Mouse (Mus musculus): ENCODE results near the gene Rbmx2. TPM values are rescaled to one million over a fixed set of nuclear protein-coding genes. Genes with fewer than 3 reads are reported as not detected.

Rbmx2 gene
- polyA plus RNA-seq (2015; fragmentation: Nextera tagmentation; extraction: Ambion mirVana): 15.3 and 16.1 TPM in 2 replicates

- H3K27me3 ChIP-seq (ENCODE audit: control insufficient read depth, insufficient read depth, low read length): no peaks in the 10 kb centered on the region
- H3K4me2 ChIP-seq (ENCODE audit: low read depth, low read length): peak within 1 kb of the TSS; percentile 70
- H3K9ac ChIP-seq (ENCODE audit: low read length): peak within 1 kb of the TSS; percentile 78
- no peak within 1 kb of the TSS for H3K27ac ChIP-seq (ENCODE audit: low read length)
- H3K4me1 ChIP-seq (ENCODE audit: control insufficient read depth, insufficient read depth, low read length): peaks cover 3% of the 10 kb centered on the region; the same call in 1 of the 2 replicates
- peak; percentile 96 for ATAC-seq (replicated peaks; ENCODE audit: extremely low read depth, insufficient read depth, low FRiP score)
- H3K36me3 ChIP-seq (ENCODE audit: control insufficient read depth, insufficient read depth): no peaks in the 10 kb centered on the region
- peak within 1 kb of the TSS; percentile 74 for H3K4me3 ChIP-seq (ENCODE audit: low read length)
- H3K9me3 ChIP-seq (replicated peaks; ENCODE audit: control insufficient read depth, low read length): no peaks in the 10 kb centered on the region
- 9% methylated on average over 39 of the region's 42 CpGs for WGBS
Observed at GRCm38 (mm10) chrX:48694864-48695371, at the start of gene Rbmx2. TSS of gene Rbmx2 (plus strand) at chrX:48695004.

GRCm38 (mm10) chrX:48666807-48667206 lies 28.0 kb upstream of the Rbmx2 start:
- no peak overlapping the region for H3K27ac ChIP-seq (ENCODE audit: low read length)

GRCm38 (mm10) chrX:48669588-48669987 lies 25.2 kb upstream of the Rbmx2 start:
- no peak overlapping the region for H3K4me2 ChIP-seq (ENCODE audit: low read depth, low read length)
- H3K36me3 ChIP-seq (ENCODE audit: control insufficient read depth, insufficient read depth): no peaks in the 10 kb centered on the region
- no peak for ATAC-seq (replicated peaks; ENCODE audit: extremely low read depth, insufficient read depth, low FRiP score)
- WGBS: 50% methylated on average over 3 of the region's 3 CpGs
- H3K9me3 ChIP-seq (replicated peaks; ENCODE audit: control insufficient read depth, low read length): no peaks in the 10 kb centered on the region
- H3K9ac ChIP-seq (ENCODE audit: low read length): no peak overlapping the region
- no peak overlapping the region for H3K27ac ChIP-seq (ENCODE audit: low read length)
- no peaks in the 10 kb centered on the region for H3K27me3 ChIP-seq (ENCODE audit: control insufficient read depth, insufficient read depth, low read length)
- no peak overlapping the region for H3K4me3 ChIP-seq (ENCODE audit: low read length)
- H3K4me1 ChIP-seq (ENCODE audit: control insufficient read depth, insufficient read depth, low read length): no peaks in the 10 kb centered on the region

More at GRCm38 (mm10) chrX:48666807-48667206, 28.0 kb upstream of the Rbmx2 start:
- Histone ChIP-seq H3K4me2 (ENCODE audit: low read depth, low read length) (no peak overlapping the region), H3K36me3 (ENCODE audit: control insufficient read depth, insufficient read depth) (no peaks in the 10 kb centered on the region), H3K4me3 (ENCODE audit: low read length) (no peak overlapping the region), H3K4me1 (ENCODE audit: control insufficient read depth, insufficient read depth, low read length) (no peaks in the 10 kb centered on the region), H3K9me3 (replicated peaks; ENCODE audit: control insufficient read depth, low read length) (no peaks in the 10 kb centered on the region), H3K9ac (ENCODE audit: low read length) (no peak overlapping the region), H3K27me3 (ENCODE audit: control insufficient read depth, insufficient read depth, low read length) (no peaks in the 10 kb centered on the region)
- no peak for ATAC-seq (replicated peaks; ENCODE audit: extremely low read depth, insufficient read depth, low FRiP score)
- 49% methylated on average over 6 of the region's 6 CpGs for WGBS

- H3K4me3 ChIP-seq (ENCODE audit: low read length): no peak overlapping the region
Observed at GRCm38 (mm10) chrX:48671714-48672113, 23.1 kb upstream of the Rbmx2 start.

GRCm38 (mm10) chrX:48674171-48674570 lies 20.6 kb upstream of the Rbmx2 start, which contains the start of gene Gpr119:
TSS of gene Gpr119 (minus strand) at chrX:48674478.
- H3K9ac ChIP-seq (ENCODE audit: low read length): no peak within 1 kb of the TSS
- no peaks in the 10 kb centered on the region for H3K4me1 ChIP-seq (ENCODE audit: control insufficient read depth, insufficient read depth, low read length)

More at GRCm38 (mm10) chrX:48671714-48672113, 23.1 kb upstream of the Rbmx2 start:
- Histone ChIP-seq H3K36me3 (ENCODE audit: control insufficient read depth, insufficient read depth) (no peaks in the 10 kb centered on the region), H3K9me3 (replicated peaks; ENCODE audit: control insufficient read depth, low read length) (no peaks in the 10 kb centered on the region), H3K9ac (ENCODE audit: low read length) (no peak overlapping the region), H3K4me1 (ENCODE audit: control insufficient read depth, insufficient read depth, low read length) (no peaks in the 10 kb centered on the region), H3K27ac (ENCODE audit: low read length) (no peak overlapping the region), H3K27me3 (ENCODE audit: control insufficient read depth, insufficient read depth, low read length) (no peaks in the 10 kb centered on the region), H3K4me2 (ENCODE audit: low read depth, low read length) (no peak overlapping the region)
- 52% methylated on average over 3 of the region's 3 CpGs for WGBS
- no peak for ATAC-seq (replicated peaks; ENCODE audit: extremely low read depth, insufficient read depth, low FRiP score)

GRCm38 (mm10) chrX:48683451-48683850 lies 11.4 kb upstream of the Rbmx2 start:
- no peaks in the 10 kb centered on the region for H3K4me1 ChIP-seq (ENCODE audit: control insufficient read depth, insufficient read depth, low read length)
- ATAC-seq (replicated peaks; ENCODE audit: extremely low read depth, insufficient read depth, low FRiP score): no peak

More at GRCm38 (mm10) chrX:48674171-48674570, 20.6 kb upstream of the Rbmx2 start, which contains the start of gene Gpr119:
- H3K4me3 ChIP-seq (ENCODE audit: low read length): no peak within 1 kb of the TSS
- H3K4me2 ChIP-seq (ENCODE audit: low read depth, low read length): no peak within 1 kb of the TSS
- H3K9me3 ChIP-seq (replicated peaks; ENCODE audit: control insufficient read depth, low read length): no peaks in the 10 kb centered on the region
- H3K36me3 ChIP-seq (ENCODE audit: control insufficient read depth, insufficient read depth): no peaks in the 10 kb centered on the region
- WGBS: 37% methylated on average over 4 of the region's 4 CpGs
- H3K27me3 ChIP-seq (ENCODE audit: control insufficient read depth, insufficient read depth, low read length): no peaks in the 10 kb centered on the region
- H3K27ac ChIP-seq (ENCODE audit: low read length): no peak within 1 kb of the TSS
- no peak for ATAC-seq (replicated peaks; ENCODE audit: extremely low read depth, insufficient read depth, low FRiP score)

GRCm38 (mm10) chrX:48683857-48684256 lies 10.9 kb upstream of the Rbmx2 start:
- ATAC-seq (replicated peaks; ENCODE audit: extremely low read depth, insufficient read depth, low FRiP score): no peak
- no peaks in the 10 kb centered on the region for H3K36me3 ChIP-seq (ENCODE audit: control insufficient read depth, insufficient read depth)
- H3K4me2 ChIP-seq (ENCODE audit: low read depth, low read length): no peak overlapping the region
- no peaks in the 10 kb centered on the region for H3K9me3 ChIP-seq (replicated peaks; ENCODE audit: control insufficient read depth, low read length)
- no peaks in the 10 kb centered on the region for H3K27me3 ChIP-seq (ENCODE audit: control insufficient read depth, insufficient read depth, low read length)
- H3K4me1 ChIP-seq (ENCODE audit: control insufficient read depth, insufficient read depth, low read length): no peaks in the 10 kb centered on the region
- H3K9ac ChIP-seq (ENCODE audit: low read length): no peak overlapping the region
- no peak overlapping the region for H3K27ac ChIP-seq (ENCODE audit: low read length)
- H3K4me3 ChIP-seq (ENCODE audit: low read length): no peak overlapping the region
- WGBS: 55% methylated on average over 5 of the region's 5 CpGs

More at GRCm38 (mm10) chrX:48683451-48683850, 11.4 kb upstream of the Rbmx2 start:
- Histone ChIP-seq H3K9me3 (replicated peaks; ENCODE audit: control insufficient read depth, low read length) (no peaks in the 10 kb centered on the region), H3K27me3 (ENCODE audit: control insufficient read depth, insufficient read depth, low read length) (no peaks in the 10 kb centered on the region), H3K9ac (ENCODE audit: low read length) (no peak overlapping the region), H3K27ac (ENCODE audit: low read length) (no peak overlapping the region), H3K4me2 (ENCODE audit: low read depth, low read length) (no peak overlapping the region), H3K4me3 (ENCODE audit: low read length) (no peak overlapping the region), H3K36me3 (ENCODE audit: control insufficient read depth, insufficient read depth) (no peaks in the 10 kb centered on the region)
- whole genome bisulfite sequencing: 14% methylated on average over 3 of the region's 3 CpGs

- Histone ChIP-seq H3K4me2 (ENCODE audit: low read depth, low read length) (peak overlapping the region; percentile 70), H3K27ac (ENCODE audit: low read length) (no peak overlapping the region), H3K36me3 (ENCODE audit: control insufficient read depth, insufficient read depth) (no peaks in the 10 kb centered on the region), H3K9ac (ENCODE audit: low read length) (no peak overlapping the region), H3K4me3 (ENCODE audit: low read length) (peak overlapping the region; percentile 74), H3K9me3 (replicated peaks; ENCODE audit: control insufficient read depth, low read length) (no peaks in the 10 kb centered on the region), H3K4me1 (ENCODE audit: control insufficient read depth, insufficient read depth, low read length) (peaks cover 3% of the 10 kb centered on the region; the same call in 1 of the 2 replicates), H3K27me3 (ENCODE audit: control insufficient read depth, insufficient read depth, low read length) (no peaks in the 10 kb centered on the region)
- peak; percentile 37; the same call in 1 of the 2 replicates for ATAC-seq (replicated peaks; ENCODE audit: extremely low read depth, insufficient read depth, low FRiP score)
- 16% methylated on average over 6 of the region's 6 CpGs for WGBS
Observed at GRCm38 (mm10) chrX:48694460-48694859, 344 bp upstream of the Rbmx2 start.

GRCm38 (mm10) chrX:48709701-48710100 lies 14.9 kb downstream of the Rbmx2 start:
- no peaks in the 10 kb centered on the region for H3K9me3 ChIP-seq (replicated peaks; ENCODE audit: control insufficient read depth, low read length)
- peaks cover 5% of the 10 kb centered on the region; the same call in 1 of the 2 replicates for H3K36me3 ChIP-seq (ENCODE audit: control insufficient read depth, insufficient read depth)
- no peak for ATAC-seq (replicated peaks; ENCODE audit: extremely low read depth, insufficient read depth, low FRiP score)
- H3K9ac ChIP-seq (ENCODE audit: low read length): no peak overlapping the region
- no peaks in the 10 kb centered on the region for H3K4me1 ChIP-seq (ENCODE audit: control insufficient read depth, insufficient read depth, low read length)
- H3K27ac ChIP-seq (ENCODE audit: low read length): no peak overlapping the region
- 78% methylated on average over 10 of the region's 10 CpGs for whole genome bisulfite sequencing
- H3K4me3 ChIP-seq (ENCODE audit: low read length): no peak overlapping the region
- H3K4me2 ChIP-seq (ENCODE audit: low read depth, low read length): no peak overlapping the region
- no peaks in the 10 kb centered on the region for H3K27me3 ChIP-seq (ENCODE audit: control insufficient read depth, insufficient read depth, low read length)

Measured in heart, embryonic 16.5 days (tissue).